Mouse (Mus musculus) left cerebral cortex, adult 2 months (tissue): ENCODE measurements around the gene A930017K11Rik. TPM values are rescaled to one million over a fixed set of nuclear protein-coding genes. Genes with fewer than 3 reads are reported as not detected.
A peak's percentile ranks its signal among the peaks of the same experiment; 100 is the strongest.

Experiments used
- DNase-seq, 2 experiments: peaks; one replicate each; pipeline ENCODE4 v3.0.0; 2021 to 2022; ENCODE audit warnings: low spot score in 2 of 2, mixed read lengths in 1 of 2; ENCODE audit errors: extremely low spot score in 1 of 2
- H3K27ac ChIP-seq: fragments of 200-600 bp; 2 replicates; pipeline ENCODE4 v1.8.1; 2022
- H3K4me3 ChIP-seq: fragments of 200-600 bp; 2 replicates; pipeline ENCODE4 v1.8.1; 2022
- CTCF ChIP-seq: fragments of 200-600 bp; IDR thresholded peaks from 2 replicates; pipeline ENCODE4 v1.8.1; 2022; ENCODE audit warnings: antibody characterized with exemption, mild to moderate bottlenecking, moderate library complexity
- intact Hi-C: fragments of 180-260 bp; cut with DNase I; formaldehyde crosslinking; loops from one replicate; pipeline ENCODE4 v1.15.1; 2025
- total RNA-seq, 2 experiments: library from RNA; stranded (reverse); gene quantifications; 2 replicates each; pipeline ENCODE4 v1.2.3; 2021

Gene A930017K11Rik
- total RNA-seq, 2 experiments from 2014 or later: 0.26 to 0.27 TPM

DNA sequence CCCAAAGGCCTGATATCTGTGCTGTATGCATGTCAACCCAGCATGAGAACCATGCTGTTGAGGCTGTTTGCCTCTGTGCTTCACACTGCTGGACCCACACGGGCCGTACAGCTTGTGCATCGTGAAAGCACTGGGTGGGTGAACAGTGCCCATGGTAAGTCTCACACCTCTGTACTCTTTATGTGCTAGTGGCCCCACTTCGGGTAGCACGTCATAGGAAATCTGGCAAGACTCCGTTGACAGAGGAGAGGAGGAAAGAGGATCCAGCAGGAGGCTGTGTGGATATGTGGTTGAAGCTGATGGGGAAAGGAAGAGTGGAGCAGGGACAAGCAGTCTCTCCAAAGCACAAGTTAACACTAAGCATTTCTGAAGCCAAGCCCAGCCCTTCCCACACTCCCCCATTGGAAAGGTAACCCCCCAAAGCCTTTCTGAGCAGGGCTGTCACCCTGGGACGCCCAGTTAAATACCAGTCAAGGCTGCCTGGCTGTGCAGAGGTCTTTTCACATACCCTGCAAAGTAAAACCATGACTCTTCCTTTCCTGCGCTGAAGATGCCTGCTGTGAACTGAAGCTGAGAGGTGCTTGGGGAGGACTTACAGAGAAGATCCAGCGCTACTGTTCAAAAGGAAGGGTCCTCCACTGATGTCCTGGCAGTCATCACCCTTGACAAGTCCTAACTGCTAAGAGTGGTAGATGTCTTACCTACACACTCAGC is 34.2 kb downstream of the A930017K11Rik start:
- peak overlapping the region; percentile 94 for H3K27ac ChIP-seq
- no peak for TF ChIP-seq CTCF
- peak overlapping the region; percentile 97 for H3K4me3 ChIP-seq
- DNase-seq: no peak
- intact Hi-C loops: loop anchor here (2.0 to 5.0 kb wide), 2 partner anchors 41 to 67 kb away; partner anchors contain the start of genes Capn15 and Mettl26

DNA sequence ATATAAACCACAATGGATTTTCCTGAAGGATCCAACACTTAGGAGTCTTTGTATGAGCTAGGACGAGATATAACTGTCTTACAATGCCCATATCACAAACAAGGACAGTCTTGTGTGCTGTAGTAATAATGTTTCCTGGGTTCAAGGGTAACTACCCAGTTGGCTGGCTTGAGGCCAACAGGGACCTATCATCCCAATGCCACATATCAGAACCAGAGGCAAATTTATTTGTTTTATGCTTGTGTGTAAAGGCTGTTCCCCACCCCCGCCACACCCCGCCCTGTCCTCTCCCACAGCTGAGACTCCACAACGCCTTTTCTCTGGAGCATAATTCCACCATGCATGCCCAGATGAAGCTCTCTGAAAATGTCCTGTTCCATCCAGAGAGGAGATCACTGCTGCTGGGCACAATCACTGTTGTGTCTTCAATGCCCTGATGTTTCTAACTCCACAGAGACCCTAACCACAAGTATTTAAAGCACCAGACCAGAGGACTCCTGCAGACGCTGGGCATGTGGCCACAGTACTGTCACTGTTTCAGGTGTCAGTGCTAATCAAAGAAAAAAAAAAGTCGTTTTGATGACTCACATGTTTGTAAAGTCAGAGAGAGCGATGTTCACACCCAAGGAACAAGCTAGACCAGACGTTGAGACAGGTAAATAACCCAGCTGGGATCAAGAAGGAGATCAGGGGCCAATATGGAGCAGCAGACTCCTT is 35.3 kb downstream of the A930017K11Rik start:
- Histone ChIP-seq H3K4me3 (peak overlapping the region; percentile 97; the same call in 1 of the 2 replicates), H3K27ac (peak overlapping the region; percentile 6; the same call in 1 of the 2 replicates)
- TF ChIP-seq CTCF: no peak
- DNase-seq: no peak
- intact Hi-C loops: loop anchor here (5.0 kb wide), 1 partner anchor 40 kb away; the partner anchor contains the start of gene Mettl26

DNA sequence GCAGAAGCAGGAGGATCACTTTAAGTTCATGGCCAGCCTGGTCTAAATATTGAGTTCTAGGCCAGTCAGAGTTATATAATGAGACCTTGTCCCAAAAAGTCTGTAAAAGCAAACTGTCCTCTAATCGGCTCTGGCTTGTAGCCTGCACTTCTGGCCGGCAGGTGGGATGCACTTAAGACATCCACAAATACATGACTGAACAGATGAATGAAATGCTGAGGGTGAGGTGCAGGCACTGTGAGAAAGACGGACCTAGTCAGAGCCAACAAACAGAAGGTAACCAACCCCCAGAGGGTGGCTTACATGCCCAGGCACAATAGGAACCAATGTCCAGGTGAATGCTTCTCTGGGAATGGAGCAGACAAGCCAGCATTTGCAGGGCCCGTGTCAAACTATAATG is 38.1 kb downstream of the A930017K11Rik start:
- Histone ChIP-seq H3K27ac (peak overlapping the region; percentile 77), H3K4me3 (no peak overlapping the region)
- DNase-seq: no peak
- TF ChIP-seq CTCF: no peak
- intact Hi-C loops: no loop called here

DNA sequence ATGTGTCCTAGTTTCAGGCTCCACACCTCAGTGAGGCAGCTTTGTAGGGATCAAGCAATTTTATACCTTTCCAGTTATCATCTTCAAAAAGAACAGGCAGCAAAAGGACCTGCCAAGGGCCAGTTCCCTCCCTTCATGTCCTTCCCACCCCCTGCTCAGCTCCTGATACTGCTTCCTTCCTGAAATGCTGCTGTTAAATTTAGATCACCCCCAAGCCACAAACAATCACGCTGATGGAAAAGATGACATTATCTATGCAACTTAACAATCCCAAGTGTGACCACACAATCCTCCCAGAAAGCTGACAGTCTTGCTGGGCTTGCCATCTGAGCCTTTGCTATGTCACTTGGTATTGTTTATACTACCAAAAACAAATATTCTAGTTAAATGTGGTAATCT is 38.5 kb downstream of the A930017K11Rik start:
- no peak for DNase-seq
- Histone ChIP-seq H3K27ac (peak overlapping the region; percentile 77), H3K4me3 (peak overlapping the region; percentile 5; the same call in 1 of the 2 replicates)
- no peak for TF ChIP-seq CTCF
- intact Hi-C loops: no loop called here

DNA sequence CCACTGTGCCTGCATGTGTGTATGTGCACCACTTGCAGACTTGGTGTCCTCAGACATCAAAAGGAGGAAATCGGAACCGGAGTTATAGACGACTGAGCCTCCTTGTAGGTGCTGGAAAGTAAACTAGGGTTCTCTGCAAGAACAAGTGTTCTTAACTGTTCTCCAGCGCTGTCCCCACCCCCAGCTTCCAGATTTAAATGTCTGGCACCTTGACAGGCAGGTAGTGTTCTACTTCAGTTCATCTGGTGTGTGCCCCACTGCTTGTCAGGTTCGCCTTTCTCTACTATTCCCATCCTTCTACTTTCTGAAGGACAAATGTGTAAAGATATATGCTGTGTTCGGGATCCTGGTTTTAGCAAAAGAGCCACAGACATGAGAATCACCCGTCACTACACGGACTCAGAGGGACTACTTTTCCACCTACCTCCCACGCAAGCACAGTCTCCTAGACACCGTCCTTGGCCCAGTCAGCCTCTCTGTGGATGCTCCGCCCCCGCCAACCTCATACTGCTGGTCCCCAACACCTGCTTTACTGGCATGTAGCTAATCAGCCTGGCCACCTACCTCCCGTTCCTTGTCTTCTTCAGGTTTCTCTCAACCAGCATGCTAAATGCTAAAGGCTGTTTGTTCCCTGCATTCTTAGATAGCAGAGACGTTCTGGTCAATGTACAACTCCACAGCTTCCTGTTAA is 39.0 kb downstream of the A930017K11Rik start:
- intact Hi-C loops: no loop called here
- TF ChIP-seq CTCF: no peak
- peak overlapping the region; percentile 5; the same call in 1 of the 2 replicates for H3K4me3 ChIP-seq
- peak; percentile 70 for DNase-seq
- H3K27ac ChIP-seq: peak overlapping the region; percentile 77

DNA sequence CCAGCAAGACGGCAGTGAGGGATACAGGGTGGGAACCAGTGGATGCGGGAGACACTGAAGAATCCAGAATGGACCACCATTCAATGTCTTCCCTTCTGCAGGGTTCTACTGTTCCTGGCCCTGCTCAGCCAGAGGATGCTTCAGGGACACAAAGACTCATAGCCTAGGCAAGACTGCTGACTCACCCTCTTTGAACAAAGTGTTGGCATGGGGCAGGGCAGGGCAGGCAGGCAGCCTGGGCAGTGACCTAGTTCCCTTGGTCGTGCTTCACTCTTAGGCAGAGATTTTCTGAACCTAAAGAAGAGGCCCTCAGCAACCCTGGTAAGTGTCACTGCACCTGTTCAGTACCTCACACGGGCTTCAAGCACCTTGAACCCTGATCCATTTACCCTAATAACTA is 40.5 kb downstream of the A930017K11Rik start:
- intact Hi-C loops: no loop called here
- Histone ChIP-seq H3K27ac (peak overlapping the region; percentile 72), H3K4me3 (no peak overlapping the region)
- TF ChIP-seq CTCF: no peak
- DNase-seq: no peak

DNA sequence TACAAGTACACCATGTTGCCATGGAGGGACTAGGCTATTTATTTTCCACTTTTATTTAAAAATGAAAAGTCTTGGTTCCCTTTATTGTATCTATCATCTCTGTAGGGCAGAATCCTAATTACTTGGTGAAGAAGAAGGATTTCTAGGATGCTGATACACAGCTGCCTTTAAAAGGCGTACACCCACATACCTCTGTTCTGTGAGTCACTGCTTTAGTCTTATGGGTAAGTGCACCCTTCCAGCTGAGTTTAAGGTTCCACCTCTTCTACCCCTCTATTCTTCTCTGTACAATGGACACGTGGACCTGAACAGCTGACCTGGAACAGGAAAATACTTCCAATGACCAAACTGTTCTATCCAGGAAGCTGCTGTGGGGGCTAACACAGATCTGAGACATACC is 44.7 kb downstream of the A930017K11Rik start:
- no peak for TF ChIP-seq CTCF
- intact Hi-C loops: no loop called here
- Histone ChIP-seq H3K27ac (0 out of 2 replicates have a peak overlapping the region, but pooled peaks have one; percentile 16), H3K4me3 (no peak overlapping the region)
- DNase-seq: no peak

DNA sequence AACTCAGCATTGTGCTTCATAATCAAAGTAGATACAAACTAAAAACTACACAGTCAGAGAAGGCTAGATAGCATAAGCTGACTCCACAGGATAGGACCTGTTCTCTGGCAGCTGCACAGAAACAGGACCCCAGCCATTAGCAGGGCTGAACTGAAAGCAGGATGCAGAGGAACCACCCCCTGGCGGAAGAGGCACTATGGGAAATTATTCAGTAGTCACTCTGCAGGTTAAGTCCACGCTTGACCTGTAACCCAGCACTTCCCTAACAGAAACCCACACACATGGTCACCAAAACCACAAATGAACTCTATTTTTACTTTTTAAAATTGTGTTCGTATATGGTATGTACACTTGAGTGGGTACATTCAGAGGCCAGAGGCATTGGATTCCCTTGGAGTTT is 49.3 kb downstream of the A930017K11Rik start:
- intact Hi-C loops: no loop called here
- DNase-seq: no peak
- Histone ChIP-seq H3K27ac (no peak overlapping the region), H3K4me3 (no peak overlapping the region)
- TF ChIP-seq CTCF: no peak

DNA sequence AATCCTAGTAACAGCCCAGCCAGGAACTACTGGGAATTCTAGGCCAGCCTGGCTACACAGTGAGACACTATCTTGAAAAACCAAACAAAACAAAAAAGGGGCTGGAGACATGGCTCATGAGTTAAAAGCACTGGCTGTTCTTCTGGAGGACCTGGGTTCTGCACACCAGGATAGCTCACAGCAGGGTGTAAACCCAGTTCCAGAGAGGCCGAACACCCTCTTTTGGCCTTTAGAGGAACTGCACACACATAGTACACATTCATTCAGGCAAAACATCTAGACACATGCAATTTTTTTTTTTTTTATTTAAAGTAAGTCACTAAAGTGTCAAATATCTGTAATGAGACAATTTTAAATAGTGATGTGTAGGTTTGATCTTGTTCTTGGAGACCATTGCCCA is 52.2 kb downstream of the A930017K11Rik start:
- intact Hi-C loops: no loop called here
- Histone ChIP-seq H3K4me3 (no peak overlapping the region), H3K27ac (no peak overlapping the region)
- DNase-seq: no peak
- peak; percentile 11 for TF ChIP-seq CTCF

Other genes starting within 250 kb of the A930017K11Rik start
- 100 to 1,000 TPM; 146 to 168 TPM for gene Gng13, start 235.4 kb downstream of the A930017K11Rik start, total RNA-seq
- gene Chtf18, start 225.1 kb downstream of the A930017K11Rik start, total RNA-seq: 1 to 10 TPM; 1.3 to 1.4 TPM
- gene Rpusd1, start 224.9 kb downstream of the A930017K11Rik start, total RNA-seq: 10 to 100 TPM; 55.6 to 57.4 TPM
- under 1 TPM; 0.45 to 0.47 TPM for gene Mslnl, start 216.5 kb downstream of the A930017K11Rik start, total RNA-seq
- gene Msln, start 198.2 kb downstream of the A930017K11Rik start, total RNA-seq: 1 to 10 TPM; 3.1 to 3.9 TPM
- 10 to 100 TPM; 32.4 to 33.2 TPM for gene Narfl, start 178.8 kb downstream of the A930017K11Rik start, total RNA-seq
- gene Haghl, start 166.9 kb downstream of the A930017K11Rik start, total RNA-seq: 100 to 1,000 TPM; 112 to 123 TPM
- gene Ccdc78, start 166.0 kb downstream of the A930017K11Rik start, total RNA-seq: not detected
- 10 to 100 TPM; 84.9 to 85.1 TPM for gene Fam173a, start 159.7 kb downstream of the A930017K11Rik start, total RNA-seq
- 1 to 10 TPM in 1 of 2 experiments, not detected in 1; 1.4 TPM for gene AC134908.4, start 156.9 kb downstream of the A930017K11Rik start, total RNA-seq
- gene Metrn, start 155.4 kb downstream of the A930017K11Rik start, total RNA-seq: 10 to 100 TPM; 72.3 to 88.2 TPM
- 100 to 1,000 TPM; 644 to 656 TPM for gene Fbxl16, start 143.5 kb downstream of the A930017K11Rik start, total RNA-seq
- gene Wdr24, start 128.9 kb downstream of the A930017K11Rik start, total RNA-seq: 10 to 100 TPM; 26.8 to 30.9 TPM
- 10 to 100 TPM; 55.1 to 55.6 TPM for gene Jmjd8, start 123.7 kb downstream of the A930017K11Rik start, total RNA-seq
- gene Stub1, start 119.2 kb downstream of the A930017K11Rik start, total RNA-seq: 100 to 1,000 TPM; 162 to 171 TPM
- 10 to 100 TPM; 36.3 to 39.6 TPM for gene Rhbdl1, start 115.3 kb downstream of the A930017K11Rik start, total RNA-seq
- 10 to 100 TPM; 23.0 to 25.1 TPM for gene Gm20683, start 110.8 kb downstream of the A930017K11Rik start, total RNA-seq
- gene Rhot2, start 107.7 kb downstream of the A930017K11Rik start, total RNA-seq: 100 to 1,000 TPM; 103 to 105 TPM
- 10 to 100 TPM; 34.9 to 36.8 TPM for gene Wdr90, start 91.1 kb downstream of the A930017K11Rik start, total RNA-seq
- gene Mcrip2, start 83.8 kb downstream of the A930017K11Rik start, total RNA-seq: 10 to 100 TPM; 17.8 to 25.7 TPM
- 10 to 100 TPM; 37.8 to 38.1 TPM for gene Mettl26, start 77.5 kb downstream of the A930017K11Rik start, total RNA-seq
- gene Wfikkn1, start 71.7 kb downstream of the A930017K11Rik start, total RNA-seq: 1 to 10 TPM; 1.7 TPM
- 10 to 100 TPM; 46.4 to 47.2 TPM for gene Rab40c, start 32.8 kb downstream of the A930017K11Rik start, total RNA-seq
- gene Pigq, start 7.6 kb downstream of the A930017K11Rik start, total RNA-seq: 100 to 1,000 TPM in 1 of 2 experiments, 10 to 100 TPM in 1; 96.5 to 118 TPM
- under 1 TPM; 0.20 to 0.87 TPM for gene Nhlrc4, start 7.6 kb downstream of the A930017K11Rik start, total RNA-seq
- 10 to 100 TPM; 53.9 to 59.3 TPM for gene Capn15, start 33.2 kb upstream of the A930017K11Rik start, total RNA-seq
- 100 to 1,000 TPM; 114 to 119 TPM for gene Rab11fip3, start 117.0 kb upstream of the A930017K11Rik start, total RNA-seq
- gene Decr2, start 137.8 kb upstream of the A930017K11Rik start, total RNA-seq: 10 to 100 TPM; 28.5 to 31.5 TPM
- gene Nme4, start 143.0 kb upstream of the A930017K11Rik start, total RNA-seq: 1 to 10 TPM; 3.6 to 4.2 TPM
- 10 to 100 TPM; 14.3 to 14.7 TPM for gene Tmem8, start 160.7 kb upstream of the A930017K11Rik start, total RNA-seq
- 10 to 100 TPM; 67.8 to 68.0 TPM for gene Mrpl28, start 170.9 kb upstream of the A930017K11Rik start, total RNA-seq
- gene Axin1, start 186.1 kb upstream of the A930017K11Rik start, total RNA-seq: 10 to 100 TPM; 25.9 to 29.7 TPM
- gene Pdia2, start 246.5 kb upstream of the A930017K11Rik start, total RNA-seq: 1 to 10 TPM in 1 of 2 experiments, under 1 TPM in 1; 0.59 to 1.0 TPM